Mouse (Mus musculus) embryo, embryonic 9.5 days (tissue): ENCODE data around the gene Mex3b.

Experiments
- DNase-seq: peaks from one replicate; pipeline ENCODE4 v3.0.0-alpha.2; 2017; ENCODE audit errors: extremely low spot score

Mex3b gene

GRCm38 (mm10) chr7:82866486-82867270 lies 455 bp upstream of the Mex3b start:
- DNase-seq = peak; percentile 96

DNA sequence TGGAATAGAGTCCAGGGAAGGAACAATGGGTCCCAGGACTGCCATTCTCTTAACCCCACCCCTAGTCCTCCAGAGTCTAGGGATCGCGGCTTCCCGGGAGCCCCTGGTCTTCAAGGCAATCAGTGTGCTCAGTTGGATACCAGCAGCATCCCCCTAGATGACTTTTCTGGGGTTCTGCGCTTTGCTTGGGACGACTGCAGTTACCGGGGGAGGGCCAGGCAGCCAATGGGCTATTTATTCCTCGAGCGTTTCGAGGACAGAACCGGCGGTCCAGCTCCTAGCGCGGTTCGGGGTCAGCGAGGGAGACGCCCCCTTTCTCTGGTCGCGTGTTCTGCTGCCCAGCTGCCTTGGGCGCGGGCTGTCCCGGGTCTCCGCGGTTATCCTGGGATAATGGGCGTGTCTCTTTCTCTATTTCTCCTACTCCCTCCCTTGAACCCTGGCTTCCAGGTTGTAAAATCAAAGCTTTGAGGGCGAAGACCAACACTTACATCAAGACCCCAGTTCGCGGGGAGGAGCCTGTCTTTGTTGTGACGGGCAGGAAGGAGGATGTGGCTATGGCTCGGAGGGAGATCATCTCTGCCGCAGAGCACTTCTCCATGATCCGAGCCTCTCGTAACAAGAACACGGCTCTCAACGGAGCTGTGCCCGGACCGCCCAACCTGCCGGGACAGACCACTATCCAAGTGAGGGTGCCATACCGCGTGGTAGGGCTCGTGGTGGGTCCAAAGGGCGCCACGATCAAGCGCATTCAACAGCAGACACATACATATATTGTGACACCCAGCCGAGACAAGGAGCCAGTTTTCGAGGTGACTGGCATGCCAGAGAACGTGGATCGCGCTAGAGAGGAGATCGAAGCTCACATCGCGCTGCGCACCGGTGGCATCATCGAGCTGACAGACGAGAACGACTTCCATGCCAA lies 1.4 kb downstream of the Mex3b start:
- peak; percentile 71 for DNase-seq

- DNase-seq = peak; percentile 75
Measured at GRCm38 (mm10) chr7:82869231-82870147, 2.4 kb downstream of the Mex3b start.

DNA sequence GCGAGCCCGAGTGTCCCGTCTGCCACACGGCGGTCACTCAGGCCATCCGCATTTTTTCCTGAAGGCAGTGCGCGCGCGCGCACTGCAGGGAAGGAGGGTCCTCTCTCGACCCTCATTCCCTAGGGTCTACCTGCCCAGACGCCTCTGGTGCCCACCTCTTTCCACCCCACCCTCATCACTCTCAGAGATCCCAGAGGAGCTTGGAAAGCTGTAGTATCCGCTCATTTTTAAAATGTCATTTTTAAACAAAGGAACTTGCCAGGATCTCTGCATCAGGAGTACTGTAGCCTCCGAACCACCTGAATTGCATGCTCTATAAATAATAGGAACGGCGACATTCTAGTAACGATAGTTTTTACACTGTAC lies 3.0 kb downstream of the Mex3b start:
- DNase-seq = no peak

DNA sequence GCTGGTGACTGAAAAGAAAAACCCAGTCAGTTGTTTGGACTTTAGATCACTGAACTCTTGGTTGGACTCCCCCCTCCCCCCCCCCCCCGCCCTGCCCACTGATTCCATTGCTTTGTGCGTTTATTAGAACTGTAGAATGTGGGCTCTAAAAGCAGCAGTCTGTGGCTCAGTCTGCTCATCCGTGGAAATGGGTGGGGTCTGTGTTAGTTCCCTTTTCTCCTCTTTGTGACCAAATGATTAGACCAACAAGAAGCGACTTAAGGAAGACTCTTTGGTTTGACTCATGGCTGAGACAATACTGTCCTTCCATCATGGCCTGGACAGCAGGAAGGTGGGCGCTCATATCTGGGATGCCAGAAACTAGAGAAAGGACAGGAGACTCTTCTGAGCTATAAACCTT lies 9.4 kb downstream of the Mex3b start:
- DNase-seq = no peak

- DNase-seq = no peak
Measured at GRCm38 (mm10) chr7:82880016-82880415, 12.9 kb downstream of the Mex3b start.

DNA sequence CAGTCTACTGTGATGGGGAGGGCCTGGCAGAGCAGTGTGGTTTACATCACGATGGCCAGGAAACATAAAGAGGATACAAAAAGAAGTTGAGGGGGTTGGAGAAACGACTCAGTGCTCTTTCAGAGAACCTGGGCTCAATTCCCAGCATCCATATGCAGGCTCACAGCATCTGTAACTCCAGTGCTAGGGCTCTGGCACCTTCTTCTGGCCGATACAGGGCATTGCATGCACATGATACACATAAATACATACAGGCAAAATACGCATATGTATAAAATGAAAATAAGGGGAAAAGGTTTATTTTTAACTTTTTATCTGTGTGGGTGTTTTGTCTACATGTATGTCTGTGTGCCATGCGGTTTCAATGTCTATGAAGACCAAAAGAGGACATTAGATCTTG lies 13.6 kb downstream of the Mex3b start:
- DNase-seq = no peak

DNA sequence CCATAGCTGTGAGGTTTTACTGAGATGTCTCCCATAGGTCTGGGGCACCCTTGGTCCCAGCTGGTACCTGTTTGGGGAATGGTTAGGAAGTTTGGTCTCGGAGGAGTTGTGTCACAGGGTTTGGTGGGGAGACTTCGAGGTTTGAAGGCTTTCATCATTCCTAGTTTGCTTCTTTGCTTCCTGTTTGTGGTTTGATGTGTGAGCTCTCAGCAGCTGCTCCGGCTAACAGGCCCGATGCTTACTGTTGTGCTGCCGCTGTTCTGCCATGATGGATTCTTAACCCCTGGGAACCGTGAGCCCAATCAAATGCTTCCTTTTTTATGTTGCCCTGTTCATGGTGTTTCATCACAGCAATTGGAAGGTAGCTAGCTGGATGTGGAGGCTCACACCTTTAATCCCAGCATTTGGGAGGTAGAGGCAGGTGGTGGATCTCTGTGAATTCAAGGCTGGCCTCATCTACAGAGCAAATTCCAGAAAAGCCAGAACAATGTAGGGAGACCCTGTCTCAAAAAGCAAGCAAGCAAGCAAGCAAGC lies 23.3 kb downstream of the Mex3b start:
- DNase-seq = no peak

- DNase-seq = no peak
Measured at GRCm38 (mm10) chr7:82890875-82891515, 23.9 kb downstream of the Mex3b start.

DNA sequence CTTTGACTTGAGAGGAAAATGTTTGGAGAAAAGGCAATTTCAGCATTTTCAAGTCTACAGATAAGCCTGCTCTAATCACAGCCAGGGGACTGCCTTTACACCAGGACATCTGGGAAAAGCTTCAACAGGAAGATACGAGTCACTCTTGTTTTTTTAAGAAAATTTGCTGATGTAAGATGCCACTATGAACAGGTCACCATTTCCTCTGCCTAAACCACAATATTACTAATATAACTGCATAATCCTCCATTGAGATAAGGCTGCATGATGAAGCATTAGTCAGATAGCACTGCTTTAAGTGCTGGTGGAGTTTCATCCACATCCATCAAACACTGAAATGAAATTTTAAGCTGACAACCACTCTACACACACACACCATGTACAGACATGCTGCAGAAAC lies 27.2 kb downstream of the Mex3b start:
- no peak for DNase-seq

- no peak for DNase-seq
Measured at GRCm38 (mm10) chr7:82895606-82896005, 28.5 kb downstream of the Mex3b start.

DNA sequence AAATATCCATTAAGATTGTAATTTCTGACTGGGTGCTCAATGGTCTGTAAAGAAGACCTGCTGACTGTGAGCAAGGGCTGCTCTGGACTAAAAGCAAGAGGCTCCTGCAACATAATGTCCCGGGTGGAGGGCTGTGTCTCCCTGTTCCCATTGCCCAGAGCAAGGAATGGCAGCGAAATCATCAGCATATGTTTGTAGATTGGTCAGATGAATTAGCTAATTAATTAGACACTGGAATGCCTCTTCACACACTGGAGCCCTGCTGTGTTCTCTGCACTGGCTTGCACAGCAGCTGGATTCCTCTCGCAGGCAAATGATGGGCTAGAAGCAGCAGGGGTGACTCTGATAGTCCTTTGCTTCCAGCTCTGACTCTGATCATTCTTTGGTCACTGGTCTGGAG lies 29.6 kb downstream of the Mex3b start:
- no peak for DNase-seq

- DNase-seq = peak; percentile 10
Measured at GRCm38 (mm10) chr7:82899459-82900297, 32.5 kb downstream of the Mex3b start.

DNA sequence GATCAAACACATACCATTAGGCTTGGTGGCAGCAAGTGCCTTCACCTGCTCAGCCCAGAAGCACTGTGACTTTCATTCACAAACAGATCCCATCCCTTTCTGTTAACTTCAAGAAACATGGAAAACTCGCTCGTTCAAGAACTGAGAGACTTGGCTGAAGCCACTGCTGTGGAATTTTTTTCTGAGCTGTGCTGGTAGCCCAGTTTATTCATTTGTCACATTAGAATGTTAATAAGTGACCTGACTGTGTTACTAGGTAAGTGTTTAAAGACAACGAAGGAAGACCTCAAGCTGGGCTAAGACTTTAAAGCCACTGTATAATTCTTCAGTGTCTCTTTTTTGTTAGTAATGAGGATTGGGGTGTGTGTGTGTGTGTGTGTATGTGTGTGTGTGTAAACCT lies 35.9 kb downstream of the Mex3b start:
- DNase-seq = no peak

DNA sequence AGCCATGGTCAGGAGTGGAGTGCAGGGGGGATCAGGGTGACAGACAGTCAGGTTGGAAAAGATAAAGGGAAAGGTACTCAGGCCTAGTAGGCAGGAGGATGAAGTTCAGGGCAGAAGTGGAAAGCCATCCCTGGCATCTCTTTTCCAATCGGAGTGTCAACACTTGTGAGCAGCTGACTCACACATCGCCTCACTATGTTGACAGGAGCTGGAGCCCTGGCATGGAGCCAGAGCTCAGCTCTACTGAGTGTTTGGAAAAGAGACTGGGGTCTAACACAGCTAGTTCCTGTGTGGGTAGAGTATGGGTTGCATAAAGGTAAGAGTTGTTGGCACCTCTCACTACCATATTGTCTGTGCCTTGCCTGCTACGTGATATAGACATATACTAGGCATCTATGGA lies 38.4 kb downstream of the Mex3b start:
- DNase-seq = no peak

GRCm38 (mm10) chr7:82907081-82907480 lies 39.9 kb downstream of the Mex3b start:
- no peak for DNase-seq

DNA sequence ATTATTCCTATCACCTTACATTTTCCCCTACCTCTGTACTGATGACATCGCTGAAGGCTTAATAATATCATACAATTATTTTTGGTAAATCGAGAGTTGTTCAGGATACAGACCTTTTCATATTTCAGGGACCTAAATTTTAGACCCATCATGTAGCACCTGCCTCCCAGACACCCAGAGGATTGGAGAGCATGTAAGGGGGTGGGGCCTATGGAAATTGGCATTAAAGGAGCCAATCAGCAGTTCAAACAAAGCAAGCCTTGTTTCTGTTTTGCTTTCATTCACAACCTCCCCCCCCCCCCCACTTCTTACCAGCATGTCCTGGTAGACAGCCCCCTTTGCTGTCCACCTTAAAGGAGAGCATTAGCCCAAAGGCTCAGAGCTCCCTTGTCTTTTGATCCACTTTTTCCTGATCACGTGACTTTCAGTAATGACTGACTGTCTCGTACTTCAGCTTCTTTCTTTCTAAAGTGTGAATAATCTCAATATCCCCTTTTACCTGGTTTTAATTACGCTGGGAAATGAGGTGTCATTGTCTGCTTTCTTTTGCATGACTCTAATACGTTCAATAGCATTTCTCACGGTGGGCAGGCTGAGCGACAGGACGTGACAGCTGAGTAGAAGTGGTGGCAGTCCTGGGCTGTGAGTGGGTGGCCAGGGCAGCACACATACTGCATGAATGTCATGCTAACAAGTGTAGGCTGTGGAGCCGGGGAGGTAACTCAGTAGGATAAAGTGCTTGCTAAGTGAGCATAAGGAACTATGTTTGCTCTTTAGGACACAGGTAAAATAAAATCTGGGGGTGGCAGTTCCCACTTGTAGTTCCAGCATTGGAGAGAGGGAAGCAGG lies 43.6 kb downstream of the Mex3b start:
- DNase-seq = no peak

DNA sequence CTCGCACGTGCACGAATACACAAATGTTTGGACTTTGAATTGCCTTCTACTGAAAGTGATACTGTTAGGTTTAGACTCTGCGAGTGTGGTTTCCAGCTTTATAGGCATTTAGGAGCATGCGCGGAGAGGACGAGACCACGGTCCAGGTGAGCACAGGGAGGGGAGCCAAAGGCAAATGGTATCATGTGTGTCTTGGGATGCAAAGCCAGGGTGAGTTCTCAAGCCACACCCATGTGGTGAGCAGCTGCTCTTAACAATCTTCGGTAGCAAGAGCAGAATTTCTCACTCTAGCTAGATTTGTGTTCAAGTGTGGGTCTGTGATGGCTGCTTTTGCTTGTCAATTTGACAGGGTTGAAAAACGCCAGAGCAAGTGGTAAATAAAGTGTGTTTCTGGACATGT lies 44.4 kb downstream of the Mex3b start:
- DNase-seq = no peak

GRCm38 (mm10) chr7:82914297-82914696 lies 47.2 kb downstream of the Mex3b start:
- no peak for DNase-seq
